In the genomic region with DNA sequence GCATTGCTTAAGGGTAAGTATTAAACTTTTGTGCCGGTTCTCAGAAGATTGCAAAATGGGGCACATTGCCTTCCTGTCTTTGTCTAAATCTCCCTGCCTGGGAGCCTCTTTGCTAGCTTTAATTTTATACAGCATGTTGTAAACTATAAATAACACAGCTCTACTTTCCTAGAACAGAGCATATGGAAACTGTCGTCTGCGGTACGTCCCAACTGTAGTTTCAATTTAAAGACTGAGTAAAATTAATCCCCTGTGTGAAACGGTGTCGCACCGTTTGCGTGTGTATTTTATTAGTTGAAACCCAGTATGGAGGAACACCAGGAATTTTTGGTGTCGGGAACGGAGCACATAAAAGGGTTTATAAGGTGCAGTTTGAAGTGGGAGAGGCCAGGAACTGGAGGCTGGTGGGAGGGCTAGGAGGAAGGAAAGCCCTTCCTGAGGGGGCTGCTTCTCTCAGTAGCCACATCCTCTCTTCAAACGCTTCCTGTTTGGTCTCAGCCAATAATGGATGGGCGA, we compare ENCODE assay signal across 8 mouse cellular contexts.
DNase-seq lines count a peak whose midpoint lies in the region; ATAC-seq lines count a peak whose summit lies in the region.

No protein-coding gene starts in this region.

- no peaks in the 10 kb centered on the region for H3K27me3 ChIP-seq in embryonic facial prominence, embryonic 11.5 days (ENCODE audit: control insufficient read depth, insufficient read depth, low read length)

- no peaks in the 10 kb centered on the region for H3K9me3 ChIP-seq in embryonic facial prominence, embryonic 11.5 days (replicated peaks; ENCODE audit: control insufficient read depth, low read length)

- no peak for ATAC-seq in embryonic facial prominence, embryonic 11.5 days (replicated peaks; ENCODE audit: insufficient number of reproducible peaks, low FRiP score, low TSS enrichment, low read depth)
- peak; percentile 44 to 60; a peak in 3 of 4 replicates for ATAC-seq in hematopoietic stem cell, adult 5-6 weeks (replicated peaks in 1 of 2; ENCODE audit: insufficient read depth in 1 of 2, low FRiP score in 2 of 2, low TSS enrichment in 1 of 2, low read depth in 1 of 2, poor library complexity in 2 of 2, severe bottlenecking in 2 of 2)

- peak; percentile 45 to 54 for DNase-seq in left cerebral cortex, postnatal 14 days (ENCODE audit: low spot score in 2 of 2)
- no peak for DNase-seq in left cerebral cortex, postnatal 4 days
- DNase-seq in embryonic facial prominence, embryonic 11.5 days (ENCODE audit: low spot score): peak; percentile 60
- DNase-seq in large intestine, adult 2 months (ENCODE audit: low read depth, low spot score): peak; percentile 45
- DNase-seq in mesoderm, embryonic 11.5 days (ENCODE audit: low read depth, low spot score): peak; percentile 49
- peak; percentile 54 for DNase-seq in telencephalon, adult 2 months (ENCODE audit: low read depth, low spot score)
- DNase-seq in c-Kit-positive CD71-positive TER-119-positive erythroid progenitor cells, embryonic 14.5 days (ENCODE audit: low spot score): no peak

- no peaks in the 10 kb centered on the region for H3K4me1 ChIP-seq in embryonic facial prominence, embryonic 11.5 days (ENCODE audit: control insufficient read depth, insufficient read depth, low read length)

- peak overlapping the region; percentile 81 for H3K27ac ChIP-seq in embryonic facial prominence, embryonic 11.5 days (replicated peaks; ENCODE audit: low read depth, low read length)

- H3K4me3 ChIP-seq in embryonic facial prominence, embryonic 11.5 days (ENCODE audit: low read depth, low read length): no peak overlapping the region

- WGBS in embryonic facial prominence, embryonic 11.5 days: 1% methylated on average over 12 of the region's 12 CpGs
- 3% methylated on average over 12 of the region's 12 CpGs for WGBS in large intestine, adult 2 months

- H3K4me2 ChIP-seq in embryonic facial prominence, embryonic 11.5 days (ENCODE audit: low read depth, low read length): peak overlapping the region; percentile 56

- intact Hi-C loops in left cerebral cortex, postnatal 14 days (cut with DNase I): loop anchor here (5.0 kb wide), 1 partner anchor 82 kb away; no protein-coding TSS in a partner anchor
- intact Hi-C loops in left cerebral cortex, postnatal 4 days (cut with DNase I): loop anchor here (5.0 to 10.0 kb wide), 2 partner anchors 90 to 92 kb away; a partner anchor contains a TSS

- no peaks in the 10 kb centered on the region for H3K36me3 ChIP-seq in embryonic facial prominence, embryonic 11.5 days (replicated peaks; ENCODE audit: control insufficient read depth, insufficient read depth, low read depth, low read length)

- peak overlapping the region; percentile 40; the same call in 1 of the 2 replicates for H3K9ac ChIP-seq in embryonic facial prominence, embryonic 11.5 days (replicated peaks; ENCODE audit: low read length)

Comparison
In these comparisons a context has a peak if more than half of its experiments do, and no peak if none do; other contexts are left out.
1. DNase-seq: peak in left cerebral cortex, postnatal 14 days (2 of 2), embryonic facial prominence, embryonic 11.5 days (single experiment), large intestine, adult 2 months (single experiment), mesoderm, embryonic 11.5 days (single experiment) and telencephalon, adult 2 months (single experiment); none in left cerebral cortex, postnatal 4 days (single experiment) and c-Kit-positive CD71-positive TER-119-positive erythroid progenitor cells, embryonic 14.5 days (single experiment).